Mouse (Mus musculus) kidney, embryonic 14.5 days (tissue): ENCODE data around the gene Aurka. TPM values are rescaled to one million over a fixed set of nuclear protein-coding genes. Genes with fewer than 3 reads are reported as not detected.
A peak's percentile ranks its signal among the peaks of the same experiment; 100 is the strongest.

ENCODE experiments used
- ATAC-seq: fragments of 200-750 bp; cut with Nextera tagmentation; 2 replicates; pipeline ENCODE4 v1.8.0; 2017; ENCODE audit warnings: moderate number of reproducible peaks, mild to moderate bottlenecking, moderate TSS enrichment, moderate library complexity; ENCODE audit not compliant: low FRiP score, low TSS enrichment
- H3K27ac ChIP-seq: fragments of 300-500 bp; sonication (generic); 2 replicates; pipeline ENCODE4 v1.5.1; 2014; ENCODE audit warnings: low read depth, mild to moderate bottlenecking, low read length, moderate library complexity, mixed read lengths
- H3K27me3 ChIP-seq: fragments of 300-500 bp; sonication (generic); 2 replicates; pipeline ENCODE4 v1.6.1; 2014; ENCODE audit warnings: mild to moderate bottlenecking, low read length; ENCODE audit not compliant: control insufficient read depth, insufficient read depth
- H3K36me3 ChIP-seq: fragments of 300-500 bp; sonication (generic); 2 replicates; pipeline ENCODE4 v1.6.1; 2014; ENCODE audit warnings: low read length, mixed read lengths; ENCODE audit not compliant: control insufficient read depth, insufficient read depth
- H3K4me1 ChIP-seq: fragments of 300-500 bp; sonication (generic); 2 replicates; pipeline ENCODE4 v1.6.1; 2014; ENCODE audit warnings: low read length, mixed read lengths; ENCODE audit not compliant: control insufficient read depth, insufficient read depth
- H3K4me2 ChIP-seq: fragments of 300-500 bp; sonication (generic); replicated peaks from 2 replicates; pipeline ENCODE4 v1.6.1; 2014; ENCODE audit warnings: low read depth, mild to moderate bottlenecking, low read length
- H3K4me3 ChIP-seq: fragments of 300-500 bp; sonication (generic); 2 replicates; pipeline ENCODE4 v1.5.1; 2014; ENCODE audit warnings: mild to moderate bottlenecking, low read length
- H3K9ac ChIP-seq: fragments of 300-500 bp; sonication (generic); 2 replicates; pipeline ENCODE4 v1.6.1; 2014; ENCODE audit warnings: low read depth, mild to moderate bottlenecking, low read length, moderate library complexity
- H3K9me3 ChIP-seq: fragments of 300-500 bp; sonication (generic); 2 replicates; pipeline ENCODE4 v1.6.1; 2016; ENCODE audit warnings: low read length; ENCODE audit not compliant: control insufficient read depth
- WGBS: fragments of 180-500 bp; shearing (Covaris S2); extraction: QIAGEN DNeasy Blood & Tissue Kit; methylation state at CpG from one replicate; pipeline ENCODE4 v1.1.7; 2014; 5-methylcytosine and 5-hydroxymethylcytosine counted together
- polyA plus RNA-seq: library from polyadenylated mRNA; unstranded; fragments of >200 nt; fragmentation: Nextera tagmentation; extraction: Ambion mirVana; gene quantifications from 2 replicates; pipeline ENCODE4 v1.2.1, GENCODE M21; 2014

Gene Aurka
- polyA plus RNA-seq, result 126 and 136 TPM in 2 replicates

- Histone ChIP-seq H3K4me2 (peak within 1 kb of the TSS; percentile 74), H3K4me1 (peaks cover 15% of the 10 kb centered on the region), H3K4me3 (peak within 1 kb of the TSS; percentile 86), H3K27me3 (no peaks in the 10 kb centered on the region), H3K9me3 (no peaks in the 10 kb centered on the region), H3K27ac (peak within 1 kb of the TSS; percentile 73), H3K9ac (peak within 1 kb of the TSS; percentile 89), H3K36me3 (peaks cover 55% of the 10 kb centered on the region)
- WGBS, result under 1% methylated on average over 66 of the region's 66 CpGs
- ATAC-seq, result peak; percentile 98
These were observed at the start of gene Aurka, which contains the start of gene Cstf1 for GRCm38 (mm10) chr2:172370411-172371223. Gene Aurka, minus strand, starts transcription at chr2:172370535. Gene Cstf1, plus strand, starts transcription at chr2:172370681.

- no peaks in the 10 kb centered on the region for H3K36me3 ChIP-seq
- WGBS, result 90% methylated on average over 5 of the region's 5 CpGs
- no peak overlapping the region for H3K4me3 ChIP-seq
- H3K4me1 ChIP-seq, result peaks cover 7% of the 10 kb centered on the region
- ATAC-seq, result no peak
- H3K9me3 ChIP-seq, result no peaks in the 10 kb centered on the region
- no peak overlapping the region for H3K4me2 ChIP-seq
- no peaks in the 10 kb centered on the region for H3K27me3 ChIP-seq
- no peak overlapping the region for H3K9ac ChIP-seq
- no peak overlapping the region for H3K27ac ChIP-seq
These were observed 47.9 kb upstream of the Aurka start for GRCm38 (mm10) chr2:172418208-172418607.

DNA sequence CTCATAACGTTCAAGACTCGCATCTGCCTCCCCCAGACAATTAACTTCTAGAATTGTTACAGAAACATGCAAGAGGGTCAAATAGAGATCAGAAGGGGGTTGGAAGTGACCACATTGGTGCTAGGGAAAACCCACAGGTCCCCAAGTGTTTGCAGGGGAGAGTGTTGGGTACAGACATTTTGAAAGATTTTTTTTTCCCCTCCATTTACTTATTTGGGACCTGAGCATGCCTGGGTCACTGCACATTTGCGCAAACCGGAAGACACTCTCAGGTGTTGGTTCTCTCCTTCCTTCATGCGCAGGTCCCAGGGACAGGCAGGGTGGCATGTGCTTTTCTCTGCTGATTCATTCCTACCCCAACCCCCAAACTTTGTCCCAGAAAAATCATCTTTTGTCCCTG, 46.5 kb upstream of the Aurka start:
- Histone ChIP-seq H3K4me2 (no peak overlapping the region), H3K4me3 (no peak overlapping the region), H3K27ac (no peak overlapping the region), H3K9me3 (no peaks in the 10 kb centered on the region), H3K4me1 (peaks cover 15% of the 10 kb centered on the region), H3K9ac (no peak overlapping the region), H3K36me3 (no peaks in the 10 kb centered on the region), H3K27me3 (no peaks in the 10 kb centered on the region)
- ATAC-seq, result no peak
- WGBS, result 85% methylated on average over 5 of the region's 5 CpGs

DNA sequence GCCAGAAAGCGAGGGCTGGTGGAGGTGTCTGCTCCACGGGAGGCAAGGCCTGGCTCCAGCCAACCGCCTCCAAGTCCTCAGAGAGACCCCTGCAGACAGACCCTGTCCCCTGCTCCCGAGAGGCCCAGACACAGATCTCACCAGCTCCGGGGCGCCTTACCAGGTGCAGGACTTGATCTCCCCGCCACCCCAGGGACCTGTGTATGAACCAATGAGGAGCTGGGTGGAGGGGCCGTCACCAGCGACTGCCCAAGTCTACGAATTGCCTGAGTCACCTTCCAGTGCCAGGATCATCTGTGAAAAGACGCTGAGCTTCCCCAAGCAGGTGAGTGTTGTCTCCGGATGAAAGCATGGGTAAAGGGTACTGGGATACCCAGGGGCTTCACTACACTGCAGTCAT, 45.9 kb upstream of the Aurka start:
- 63% methylated on average over 12 of the region's 12 CpGs for WGBS
- H3K9me3 ChIP-seq, result no peaks in the 10 kb centered on the region
- H3K36me3 ChIP-seq, result no peaks in the 10 kb centered on the region
- no peak overlapping the region for H3K27ac ChIP-seq
- no peak for ATAC-seq
- no peak overlapping the region for H3K9ac ChIP-seq
- no peaks in the 10 kb centered on the region for H3K27me3 ChIP-seq
- H3K4me1 ChIP-seq, result peaks cover 15% of the 10 kb centered on the region
- H3K4me3 ChIP-seq, result no peak overlapping the region
- H3K4me2 ChIP-seq, result no peak overlapping the region

GRCm38 (mm10) chr2:172413894-172414293, 43.6 kb upstream of the Aurka start:
- ATAC-seq, result no peak
- no peaks in the 10 kb centered on the region for H3K27me3 ChIP-seq
- WGBS, result 61% methylated on average over 5 of the region's 5 CpGs
- no peak overlapping the region for H3K9ac ChIP-seq
- no peak overlapping the region for H3K4me2 ChIP-seq
- no peaks in the 10 kb centered on the region for H3K36me3 ChIP-seq
- no peaks in the 10 kb centered on the region for H3K9me3 ChIP-seq
- H3K27ac ChIP-seq, result no peak overlapping the region; the same call in 1 of the 2 replicates
- H3K4me1 ChIP-seq, result peaks cover 15% of the 10 kb centered on the region
- no peak overlapping the region for H3K4me3 ChIP-seq

- peak; percentile 78 for ATAC-seq
- Histone ChIP-seq H3K27me3 (no peaks in the 10 kb centered on the region), H3K27ac (peak overlapping the region; percentile 62; the same call in 1 of the 2 replicates), H3K4me1 (peaks cover 15% of the 10 kb centered on the region), H3K9ac (no peak overlapping the region), H3K9me3 (no peaks in the 10 kb centered on the region), H3K4me3 (no peak overlapping the region), H3K36me3 (no peaks in the 10 kb centered on the region), H3K4me2 (no peak overlapping the region)
- WGBS, result 12% methylated on average over 4 of the region's 4 CpGs
These were observed 42.9 kb upstream of the Aurka start for GRCm38 (mm10) chr2:172413273-172413672.

- Histone ChIP-seq H3K4me3 (no peak overlapping the region), H3K9ac (no peak overlapping the region), H3K27me3 (no peaks in the 10 kb centered on the region), H3K4me2 (peak overlapping the region; percentile 27), H3K36me3 (no peaks in the 10 kb centered on the region), H3K27ac (no peak overlapping the region), H3K9me3 (no peaks in the 10 kb centered on the region), H3K4me1 (peaks cover 15% of the 10 kb centered on the region)
- peak; percentile 91 for ATAC-seq
- 4% methylated on average over 9 of the region's 9 CpGs for WGBS
These were observed 42.1 kb upstream of the Aurka start for GRCm38 (mm10) chr2:172412454-172412853.

GRCm38 (mm10) chr2:172411091-172411490, 40.8 kb upstream of the Aurka start:
- H3K27me3 ChIP-seq, result no peaks in the 10 kb centered on the region
- no peak overlapping the region for H3K4me2 ChIP-seq
- ATAC-seq, result no peak
- no peak overlapping the region for H3K4me3 ChIP-seq
- H3K9me3 ChIP-seq, result no peaks in the 10 kb centered on the region
- no peak overlapping the region for H3K9ac ChIP-seq
- H3K36me3 ChIP-seq, result no peaks in the 10 kb centered on the region
- WGBS, result 83% methylated on average over 11 of the region's 11 CpGs
- H3K4me1 ChIP-seq, result peaks cover 15% of the 10 kb centered on the region
- H3K27ac ChIP-seq, result no peak overlapping the region

GRCm38 (mm10) chr2:172410686-172411085, 40.4 kb upstream of the Aurka start:
- Histone ChIP-seq H3K4me3 (no peak overlapping the region), H3K4me2 (no peak overlapping the region), H3K9ac (no peak overlapping the region), H3K4me1 (peaks cover 15% of the 10 kb centered on the region), H3K27ac (no peak overlapping the region), H3K36me3 (no peaks in the 10 kb centered on the region), H3K9me3 (no peaks in the 10 kb centered on the region), H3K27me3 (no peaks in the 10 kb centered on the region)
- ATAC-seq, result no peak
- 89% methylated on average over 2 of the region's 2 CpGs for WGBS
